Mouse (Mus musculus) liver, embryonic 14.5 days (tissue): ENCODE data around the gene Alkbh8.
"Not testable (repeated sequence)": the region's sequence is repeated elsewhere in the genome, so short reads cannot be mapped to it uniquely, and the experiment has no call there.

Experiments
- CTCF ChIP-seq: IDR thresholded peaks from 2 replicates; pipeline ENCODE4 v1.5.1; 2016; ENCODE audit warnings: antibody characterized with exemption, low read depth, control low read depth
- EP300 ChIP-seq: IDR thresholded peaks from 2 replicates; pipeline ENCODE4 v1.6.1; 2016; ENCODE audit warnings: antibody characterized with exemption, low read depth

DNA sequence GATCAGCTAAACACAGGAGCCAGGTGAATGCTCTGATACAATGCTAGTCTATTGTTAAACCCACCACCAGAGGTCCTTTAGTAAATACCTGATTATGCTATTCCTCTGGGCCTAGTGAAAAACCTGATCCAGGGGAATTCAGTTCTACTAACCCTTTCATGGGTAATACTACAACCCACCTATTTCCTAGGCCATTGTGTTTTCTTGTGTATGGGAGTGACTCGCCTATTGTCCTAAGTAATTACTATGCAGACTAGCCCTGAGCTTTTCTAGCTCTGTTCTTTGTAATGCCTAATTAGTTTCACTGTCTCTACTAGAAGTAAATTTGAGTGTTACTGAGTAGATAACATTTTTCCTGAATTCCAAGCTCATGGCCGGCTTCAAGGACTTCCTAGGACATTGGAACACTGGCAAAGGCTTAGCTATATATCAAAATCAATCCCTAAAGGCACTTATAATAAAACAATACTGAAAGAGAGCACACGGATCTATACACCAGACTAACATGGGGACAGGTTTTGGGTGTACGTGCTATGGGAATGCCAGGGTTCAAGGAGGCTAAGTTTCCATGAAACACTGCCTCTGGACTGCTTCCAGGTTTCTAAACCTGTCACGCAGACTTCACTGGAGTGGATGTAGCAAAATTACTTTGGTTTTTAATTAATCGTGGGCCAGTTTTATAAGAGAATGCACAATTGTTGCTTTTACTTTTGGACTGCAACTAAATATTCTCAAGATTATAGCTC, 104.8 kb downstream of the Alkbh8 start:
- not testable (repeated sequence) for TF ChIP-seq CTCF, EP300
